Mouse (Mus musculus) adrenal gland, postnatal 4 days (tissue): ENCODE measurements around the gene St6galnac4. TPM values are rescaled to one million over a fixed set of nuclear protein-coding genes. Genes with fewer than 3 reads are reported as not detected.

ENCODE experiments used
- DNase-seq, 2 experiments: peaks; one replicate each; pipeline ENCODE4 v3.0.0; 2021 to 2022; ENCODE audit warnings: low spot score in 2 of 2, mixed read lengths in 2 of 2
- total RNA-seq, 2 experiments: library from RNA; stranded (reverse); gene quantifications; 2 replicates each; pipeline ENCODE4 v1.2.3; 2021

St6galnac4 gene
- total RNA-seq, 2 experiments from 2014 or later = 16.4 to 19.4 TPM

- no peak for DNase-seq
Observed at GRCm38 (mm10) chr2:32646379-32647056, 59.6 kb downstream of the St6galnac4 start, which contains the start of gene Eng. Gene Eng, plus strand, starts transcription at chr2:32646595.

GRCm38 (mm10) chr2:32647366-32647765 lies 60.5 kb downstream of the St6galnac4 start:
- DNase-seq = no peak

Other genes starting within 250 kb of the St6galnac4 start
- 100 to 1,000 TPM in 1 of 2 experiments, 10 to 100 TPM in 1; 97.7 to 106 TPM for gene Ciz1, start 234.8 kb upstream of the St6galnac4 start, total RNA-seq
- 10 to 100 TPM; 41.3 to 43.4 TPM for gene Dnm1, start 233.8 kb upstream of the St6galnac4 start, total RNA-seq
- 100 to 1,000 TPM in 1 of 2 experiments, 10 to 100 TPM in 1; 94.9 to 121 TPM for gene 1110008P14Rik, start 205.2 kb upstream of the St6galnac4 start, total RNA-seq
- gene Lcn2, start 198.8 kb upstream of the St6galnac4 start, total RNA-seq = 10 to 100 TPM; 11.5 to 33.6 TPM
- 10 to 100 TPM; 49.2 to 60.7 TPM for gene Ptges2, start 191.2 kb upstream of the St6galnac4 start, total RNA-seq
- 1 to 10 TPM; 4.1 to 4.2 TPM for gene Naif1, start 136.6 kb upstream of the St6galnac4 start, total RNA-seq
- gene Slc25a25, start 135.7 kb upstream of the St6galnac4 start, total RNA-seq = 10 to 100 TPM; 28.0 to 33.7 TPM
- gene Fam102a, start 51.8 kb upstream of the St6galnac4 start, total RNA-seq = 10 to 100 TPM; 36.6 to 38.0 TPM
- gene Dpm2, start 16.2 kb upstream of the St6galnac4 start, total RNA-seq = 10 to 100 TPM; 61.9 to 64.5 TPM
- gene Pip5kl1, start 12.3 kb upstream of the St6galnac4 start, total RNA-seq = under 1 TPM; 0.31 to 0.73 TPM
- not detected for gene 9430097D07Rik, start 11.4 kb upstream of the St6galnac4 start, total RNA-seq
- 10 to 100 TPM; 53.0 to 58.0 TPM for gene St6galnac6, start 12.6 kb downstream of the St6galnac4 start, total RNA-seq
- 10 to 100 TPM; 53.4 to 68.7 TPM for gene Ak1, start 34.7 kb downstream of the St6galnac4 start, total RNA-seq
- 100 to 1,000 TPM in 1 of 2 experiments, 10 to 100 TPM in 1; 97.4 to 103 TPM for gene Eng, start 59.5 kb downstream of the St6galnac4 start, total RNA-seq
- 10 to 100 TPM; 33.2 to 36.2 TPM for gene Fpgs, start 117.0 kb downstream of the St6galnac4 start, total RNA-seq
- 100 to 1,000 TPM; 102 to 105 TPM for gene Cdk9, start 126.0 kb downstream of the St6galnac4 start, total RNA-seq
- 10 to 100 TPM; 32.3 to 32.9 TPM for gene Sh2d3c, start 134.0 kb downstream of the St6galnac4 start, total RNA-seq
- under 1 TPM in 1 of 2 experiments, not detected in 1; 0.28 TPM for gene 6330409D20Rik, start 153.9 kb downstream of the St6galnac4 start, total RNA-seq
- 10 to 100 TPM; 31.5 to 36.5 TPM for gene Tor2a, start 170.1 kb downstream of the St6galnac4 start, total RNA-seq
- under 1 TPM in 1 of 2 experiments, not detected in 1; 0.23 TPM for gene Ttc16, start 188.5 kb downstream of the St6galnac4 start, total RNA-seq
- 1 to 10 TPM; 4.0 to 5.2 TPM for gene Ptrh1, start 188.7 kb downstream of the St6galnac4 start, total RNA-seq
- not detected for gene Cfap157, start 197.3 kb downstream of the St6galnac4 start, total RNA-seq